Mouse (Mus musculus): ENCODE data around the gene Cda. TPM values are rescaled to one million over a fixed set of nuclear protein-coding genes. Genes with fewer than 3 reads are reported as not detected.

Cda gene
- polyA plus RNA-seq, 1 experiment from 2014 or later = 5.7 TPM

DNA sequence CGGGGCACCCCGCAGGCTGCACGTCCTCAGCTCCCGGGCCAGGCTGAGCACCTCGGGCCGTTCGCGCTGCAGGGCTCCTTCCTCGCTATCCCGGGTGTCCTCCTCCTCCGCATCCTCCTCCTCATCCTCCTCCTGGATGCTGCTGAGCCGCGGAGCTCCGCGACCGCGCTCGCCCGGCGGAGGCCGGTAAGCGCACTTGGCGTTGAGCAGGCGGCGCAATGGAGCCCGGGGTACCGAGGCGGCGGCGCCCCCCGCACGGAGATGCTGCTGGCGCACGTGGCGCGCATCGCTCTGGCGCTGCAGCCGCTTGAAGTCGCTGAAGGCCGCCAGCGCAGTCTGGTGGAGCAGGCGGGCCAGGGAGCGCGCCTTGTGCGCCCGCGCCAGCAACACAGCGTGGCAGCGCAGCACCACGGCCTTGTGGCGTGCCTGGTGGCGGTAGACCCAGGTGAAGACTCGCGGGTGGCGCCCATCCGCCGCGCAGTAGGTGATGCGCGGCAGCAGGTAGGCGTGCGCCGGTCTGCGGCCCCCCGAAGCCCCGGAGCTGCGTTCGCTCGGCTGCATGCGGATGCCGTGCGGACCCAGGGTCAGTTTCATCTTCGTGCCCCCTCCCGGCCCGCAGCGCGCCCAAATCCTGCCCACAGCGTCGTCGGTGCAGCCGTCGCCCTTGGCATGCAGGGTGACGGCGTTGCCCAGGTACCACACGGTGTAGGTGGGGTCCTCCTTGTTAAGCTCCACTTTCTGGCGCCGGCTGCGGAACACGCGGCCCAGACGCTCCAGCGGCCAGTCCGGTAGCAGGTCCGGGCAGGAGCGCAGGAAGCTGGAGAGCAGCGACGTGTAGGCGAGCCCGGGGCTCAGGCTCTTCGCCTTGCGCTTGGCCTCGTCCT lies 27.5 kb upstream of the Cda start:
- H3K27me3 ChIP-seq = peaks cover 78% of the 10 kb centered on the region
- no peaks in the 10 kb centered on the region for H3K9me3 ChIP-seq
- H3K4me3 ChIP-seq = peak overlapping the region; percentile 42
- no peaks in the 10 kb centered on the region for H3K36me3 ChIP-seq
- H3K4me1 ChIP-seq = peaks cover 20% of the 10 kb centered on the region
- peak overlapping the region; percentile 74 for H3K4me2 ChIP-seq (replicated peaks)
- WGBS = under 1% methylated on average over 97 of the region's 103 CpGs
- ATAC-seq (ENCODE audit: insufficient number of reproducible peaks, insufficient read depth, low FRiP score, low TSS enrichment) = no peak
- no peak overlapping the region for H3K27ac ChIP-seq
- peak overlapping the region; percentile 30; the same call in 1 of the 2 replicates for H3K9ac ChIP-seq

DNA sequence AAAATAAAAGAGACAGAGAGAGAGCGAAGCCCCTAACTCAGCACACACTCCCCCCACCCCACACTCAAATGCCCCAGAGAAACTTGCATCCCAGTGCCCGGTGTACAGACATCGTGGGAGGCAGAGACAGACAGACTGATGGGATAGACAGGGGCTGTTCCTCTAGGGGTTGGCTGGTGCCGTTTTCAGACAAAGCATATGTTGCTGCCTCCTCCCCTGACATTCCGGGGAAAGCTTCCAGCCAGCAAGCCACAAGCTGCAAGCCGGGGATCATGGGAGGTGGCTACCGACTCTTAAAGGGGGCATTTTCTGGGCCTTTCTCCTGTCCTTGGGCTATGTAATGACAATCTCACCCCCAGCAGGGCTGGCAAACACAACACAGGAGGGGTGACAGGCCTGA lies 25.9 kb upstream of the Cda start:
- H3K4me1 ChIP-seq = peaks cover 20% of the 10 kb centered on the region
- WGBS = 54% methylated on average over 7 of the region's 7 CpGs
- H3K9ac ChIP-seq = no peak overlapping the region
- no peaks in the 10 kb centered on the region for H3K36me3 ChIP-seq
- H3K4me2 ChIP-seq (replicated peaks) = no peak overlapping the region
- no peak for ATAC-seq (ENCODE audit: insufficient number of reproducible peaks, insufficient read depth, low FRiP score, low TSS enrichment)
- no peaks in the 10 kb centered on the region for H3K9me3 ChIP-seq
- H3K4me3 ChIP-seq = no peak overlapping the region
- H3K27ac ChIP-seq = no peak overlapping the region
- peaks cover 74% of the 10 kb centered on the region for H3K27me3 ChIP-seq

DNA sequence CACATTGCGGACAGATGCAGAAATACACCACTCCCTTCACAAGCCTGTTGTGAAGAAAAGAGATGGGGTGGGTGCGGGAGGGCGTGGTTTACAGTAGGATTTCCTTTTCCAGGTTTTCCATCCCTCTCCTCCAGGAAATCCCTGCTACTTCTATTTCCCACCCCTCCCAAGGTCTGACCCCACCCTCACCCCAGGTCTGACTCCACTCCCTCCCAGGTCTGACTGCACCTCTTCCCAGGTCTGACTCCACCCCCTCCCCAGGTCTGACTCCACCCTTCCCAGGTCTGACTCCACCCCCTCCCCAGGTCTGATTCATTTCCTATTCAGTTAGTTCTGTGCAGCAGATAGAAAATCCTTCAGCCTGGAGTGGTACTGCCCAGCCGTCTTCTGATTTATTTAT lies 16.0 kb upstream of the Cda start:
- Histone ChIP-seq H3K36me3 (no peaks in the 10 kb centered on the region), H3K4me2 (replicated peaks) (no peak overlapping the region), H3K4me1 (no peaks in the 10 kb centered on the region), H3K27me3 (no peaks in the 10 kb centered on the region), H3K27ac (no peak overlapping the region), H3K9me3 (no peaks in the 10 kb centered on the region), H3K4me3 (no peak overlapping the region), H3K9ac (no peak overlapping the region)
- ATAC-seq (ENCODE audit: insufficient number of reproducible peaks, insufficient read depth, low FRiP score, low TSS enrichment) = no peak
- 48% methylated on average over 4 of the region's 4 CpGs for WGBS

DNA sequence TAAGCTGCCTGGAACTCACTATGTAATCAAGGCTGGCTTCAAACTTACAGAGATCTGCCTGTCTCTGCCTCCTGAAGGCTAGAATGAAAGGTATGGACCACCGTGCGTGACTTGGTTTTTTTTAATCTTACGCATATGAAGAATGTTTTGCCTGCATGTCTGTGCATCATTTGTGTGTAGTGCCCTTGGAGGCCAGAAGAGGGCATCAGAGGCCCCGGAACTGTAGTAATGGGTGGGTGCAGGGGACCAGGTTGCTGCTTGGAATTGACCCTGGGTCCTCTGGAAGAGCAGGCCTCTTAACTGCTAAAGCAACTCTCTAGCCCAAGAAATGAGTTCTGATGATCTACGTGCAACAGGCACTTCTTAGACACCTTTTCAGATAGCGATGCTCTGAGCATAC lies 14.7 kb upstream of the Cda start:
- Histone ChIP-seq H3K4me1 (no peaks in the 10 kb centered on the region), H3K27ac (no peak overlapping the region), H3K4me3 (no peak overlapping the region), H3K36me3 (no peaks in the 10 kb centered on the region), H3K9me3 (no peaks in the 10 kb centered on the region), H3K27me3 (no peaks in the 10 kb centered on the region), H3K9ac (no peak overlapping the region), H3K4me2 (replicated peaks) (no peak overlapping the region)
- 77% methylated on average over 6 of the region's 6 CpGs for WGBS
- no peak for ATAC-seq (ENCODE audit: insufficient number of reproducible peaks, insufficient read depth, low FRiP score, low TSS enrichment)

DNA sequence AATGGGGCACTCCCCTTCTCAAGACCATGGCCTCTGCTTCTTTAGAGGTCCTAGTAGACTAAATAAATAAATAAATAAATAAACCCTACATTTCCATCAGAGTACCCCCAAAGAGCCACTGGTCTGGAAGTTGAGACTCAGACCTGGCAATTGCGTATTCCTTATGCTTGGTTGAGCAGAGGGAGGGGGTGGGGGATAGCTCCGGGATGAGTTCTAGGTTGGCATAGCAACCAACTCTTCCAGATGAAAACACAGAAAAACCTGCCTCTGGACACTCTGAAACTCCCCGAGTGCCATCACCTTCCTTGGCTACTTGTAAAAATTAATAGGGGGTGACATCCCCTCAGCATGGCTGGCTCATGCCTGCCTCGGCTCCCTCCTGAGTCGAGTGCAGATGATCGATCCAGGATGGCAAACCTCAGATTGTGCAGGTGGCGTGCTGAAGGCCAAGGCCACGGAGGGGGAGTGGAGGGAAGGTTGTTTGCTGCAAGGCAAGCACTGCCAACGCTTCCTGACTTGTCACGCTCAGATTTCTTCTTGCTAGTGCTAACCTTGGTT lies 12.4 kb upstream of the Cda start:
- ATAC-seq (ENCODE audit: insufficient number of reproducible peaks, insufficient read depth, low FRiP score, low TSS enrichment) = no peak
- Histone ChIP-seq H3K9ac (no peak overlapping the region), H3K4me1 (no peaks in the 10 kb centered on the region), H3K27me3 (no peaks in the 10 kb centered on the region), H3K27ac (no peak overlapping the region), H3K4me3 (no peak overlapping the region), H3K9me3 (no peaks in the 10 kb centered on the region), H3K4me2 (replicated peaks) (no peak overlapping the region), H3K36me3 (no peaks in the 10 kb centered on the region)
- 52% methylated on average over 10 of the region's 10 CpGs for WGBS

DNA sequence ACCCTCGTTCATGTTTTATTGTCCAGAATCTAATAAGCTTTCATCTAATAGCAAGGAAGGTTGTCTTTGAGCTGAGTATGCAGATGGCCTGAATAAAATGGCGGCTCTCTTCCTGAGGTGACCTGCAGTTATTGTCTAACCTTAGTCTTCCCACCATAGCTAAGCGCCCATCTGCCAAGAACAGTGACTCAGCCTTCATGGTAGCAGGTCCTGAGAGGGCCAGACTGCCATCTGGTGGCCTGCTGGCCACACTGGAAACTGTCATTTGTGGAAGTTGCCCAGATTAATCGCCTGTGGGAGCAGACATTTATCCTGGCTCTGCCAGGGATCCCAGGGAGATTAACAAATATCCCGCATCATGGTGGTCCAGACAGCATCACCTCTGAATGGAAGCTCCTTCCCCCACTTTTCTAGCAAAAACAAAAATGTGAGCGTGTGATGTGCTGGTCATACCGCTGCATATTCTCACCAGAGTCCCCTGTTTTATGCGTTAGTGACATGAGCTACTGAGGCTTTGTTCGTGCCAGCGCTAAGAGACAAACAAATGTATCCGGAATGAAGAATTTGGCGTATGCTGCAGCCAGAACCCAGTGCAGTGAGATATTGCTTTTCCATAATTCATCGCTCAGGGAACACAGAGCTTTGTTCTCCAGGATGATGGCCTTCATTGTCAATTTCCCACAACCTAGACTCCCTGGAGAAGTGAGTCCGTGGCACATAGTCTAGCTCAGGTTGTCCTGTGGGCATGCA lies 11.5 kb upstream of the Cda start:
- Histone ChIP-seq H3K27me3 (no peaks in the 10 kb centered on the region), H3K27ac (no peak overlapping the region)
- no peak for ATAC-seq (ENCODE audit: insufficient number of reproducible peaks, insufficient read depth, low FRiP score, low TSS enrichment)

DNA sequence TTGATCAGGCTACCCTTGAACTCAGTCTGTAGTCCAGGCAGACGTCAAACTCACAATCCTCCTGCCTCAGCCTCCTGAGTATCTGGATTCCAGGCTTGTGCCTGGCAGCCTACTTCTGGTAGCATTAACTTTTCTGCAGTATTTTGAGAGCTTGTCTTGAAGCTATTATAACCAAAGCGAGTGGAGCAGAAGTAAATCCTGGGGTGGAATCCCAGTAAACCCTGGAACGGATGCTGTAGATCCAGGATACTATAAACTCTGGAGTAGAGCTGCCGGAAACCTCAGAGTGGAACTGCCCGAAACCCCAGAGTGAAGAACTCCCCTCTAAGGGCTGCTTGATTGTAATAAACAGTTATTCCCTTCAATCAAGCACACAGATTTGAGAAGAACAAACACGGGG lies 9.7 kb upstream of the Cda start:
- Histone ChIP-seq H3K27ac (no peak overlapping the region), H3K9ac (no peak overlapping the region), H3K36me3 (no peaks in the 10 kb centered on the region), H3K27me3 (no peaks in the 10 kb centered on the region), H3K9me3 (no peaks in the 10 kb centered on the region), H3K4me2 (replicated peaks) (no peak overlapping the region), H3K4me3 (no peak overlapping the region), H3K4me1 (no peaks in the 10 kb centered on the region)
- no peak for ATAC-seq (ENCODE audit: insufficient number of reproducible peaks, insufficient read depth, low FRiP score, low TSS enrichment)
- WGBS = 48% methylated on average over 6 of the region's 6 CpGs

More for the DNA sequence above, 11.5 kb upstream of the Cda start:
- WGBS = 60% methylated on average over 14 of the region's 14 CpGs
- H3K4me3 ChIP-seq = no peak overlapping the region
- no peak overlapping the region for H3K9ac ChIP-seq
- H3K9me3 ChIP-seq = no peaks in the 10 kb centered on the region
- H3K4me1 ChIP-seq = no peaks in the 10 kb centered on the region
- H3K4me2 ChIP-seq (replicated peaks) = no peak overlapping the region
- no peaks in the 10 kb centered on the region for H3K36me3 ChIP-seq

DNA sequence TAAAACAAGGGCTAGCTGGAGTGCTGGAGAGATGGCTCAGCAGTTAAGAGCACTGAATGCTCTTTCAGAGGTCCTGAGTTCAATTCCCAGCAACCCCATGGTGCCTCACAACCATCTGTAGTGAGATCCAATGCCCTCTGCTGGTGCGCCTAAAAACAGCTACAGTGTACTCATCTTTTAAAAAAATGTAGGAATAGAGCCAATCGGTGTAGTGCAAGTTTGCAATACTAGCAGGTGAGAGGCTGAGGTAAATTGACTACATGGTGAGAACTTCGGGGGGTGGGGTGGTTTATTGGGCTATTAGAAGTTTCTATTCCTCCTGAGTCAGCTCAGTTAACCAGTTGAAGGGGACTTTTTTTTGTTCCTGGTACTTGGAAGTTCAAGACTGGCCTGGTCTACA lies 7.3 kb upstream of the Cda start:
- H3K27ac ChIP-seq = no peak overlapping the region
- H3K27me3 ChIP-seq = no peaks in the 10 kb centered on the region
- no peaks in the 10 kb centered on the region for H3K9me3 ChIP-seq
- no peak overlapping the region for H3K4me3 ChIP-seq
- ATAC-seq (ENCODE audit: insufficient number of reproducible peaks, insufficient read depth, low FRiP score, low TSS enrichment) = no peak
- WGBS = 84% methylated on average over 3 of the region's 3 CpGs
- no peaks in the 10 kb centered on the region for H3K4me1 ChIP-seq
- H3K36me3 ChIP-seq = no peaks in the 10 kb centered on the region
- no peak overlapping the region for H3K4me2 ChIP-seq (replicated peaks)
- no peak overlapping the region for H3K9ac ChIP-seq

DNA sequence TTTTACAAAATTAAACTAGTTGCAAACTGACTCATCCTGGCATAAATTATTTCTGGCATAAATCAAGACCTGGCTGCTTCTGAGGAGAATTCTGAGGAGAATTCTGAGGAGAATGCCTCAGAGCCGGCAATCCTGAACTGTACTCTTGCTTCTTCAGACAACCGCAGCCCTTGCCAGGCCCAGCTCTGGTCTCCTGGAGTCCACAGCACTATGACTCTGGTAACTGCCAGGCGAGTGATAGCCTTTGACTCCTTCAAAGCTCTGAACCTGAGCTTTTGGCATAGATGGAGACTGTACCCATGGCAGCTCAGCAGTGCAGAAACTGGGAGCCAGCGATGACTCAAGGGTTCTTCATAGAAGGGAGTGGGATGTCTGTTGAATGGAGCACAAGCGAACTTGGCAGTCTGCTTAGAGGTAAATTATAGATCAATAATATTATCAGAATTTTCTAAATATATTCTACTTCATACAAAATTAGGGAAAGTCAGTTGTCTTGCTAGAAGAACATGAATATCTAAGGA lies 3.3 kb upstream of the Cda start:
- whole genome bisulfite sequencing = 79% methylated on average over 5 of the region's 5 CpGs
- no peak overlapping the region for H3K4me3 ChIP-seq
- H3K27me3 ChIP-seq = peaks cover 29% of the 10 kb centered on the region
- H3K9me3 ChIP-seq = no peaks in the 10 kb centered on the region
- H3K36me3 ChIP-seq = no peaks in the 10 kb centered on the region
- ATAC-seq (ENCODE audit: insufficient number of reproducible peaks, insufficient read depth, low FRiP score, low TSS enrichment) = no peak
- no peak overlapping the region for H3K4me2 ChIP-seq (replicated peaks)
- peaks cover 12% of the 10 kb centered on the region; the same call in 1 of the 2 replicates for H3K4me1 ChIP-seq
- no peak overlapping the region for H3K27ac ChIP-seq
- no peak overlapping the region for H3K9ac ChIP-seq

DNA sequence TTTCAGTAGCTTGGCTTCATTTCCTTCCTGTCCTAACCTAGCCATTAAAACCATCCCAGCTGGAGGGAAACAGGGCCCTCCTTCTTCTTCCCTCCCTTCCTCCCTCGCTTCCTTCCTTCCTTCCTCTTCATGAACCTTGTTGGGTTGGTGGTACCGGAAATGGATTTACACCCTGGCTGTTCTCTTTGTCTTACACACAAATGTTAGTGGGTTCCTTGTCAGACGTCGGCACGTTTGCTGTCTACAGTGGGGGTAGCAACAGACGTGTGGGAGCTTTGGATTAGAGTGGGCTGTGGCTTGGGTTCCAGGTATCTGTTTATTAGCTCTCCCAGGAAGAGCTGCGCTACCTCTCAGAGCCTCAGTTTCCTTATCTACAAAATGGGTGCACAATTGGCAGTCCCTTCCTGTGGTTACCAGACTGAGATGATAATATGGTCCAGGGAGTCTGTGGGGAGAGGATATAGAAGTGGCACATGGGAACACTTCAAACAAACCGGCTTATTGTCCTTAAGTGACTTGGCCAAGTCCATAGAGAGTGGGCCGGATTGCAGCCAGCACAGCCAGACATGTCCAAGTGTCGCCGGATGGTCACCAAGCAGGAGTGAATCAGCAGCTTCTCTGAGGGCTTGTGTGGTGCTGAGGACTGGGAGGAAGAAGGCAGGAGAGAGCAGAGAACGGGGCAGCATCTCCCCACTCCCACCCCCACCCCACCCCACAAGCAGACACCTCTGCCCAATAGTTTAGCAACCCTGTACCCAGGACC lies 887 bp upstream of the Cda start:
- Histone ChIP-seq H3K4me2 (replicated peaks) (peak overlapping the region; percentile 55; the same call in 1 of the 2 replicates), H3K9ac (no peak overlapping the region), H3K9me3 (no peaks in the 10 kb centered on the region), H3K4me3 (no peak overlapping the region), H3K27me3 (peaks cover 35% of the 10 kb centered on the region), H3K4me1 (peaks cover 12% of the 10 kb centered on the region; the same call in 1 of the 2 replicates), H3K27ac (no peak overlapping the region), H3K36me3 (no peaks in the 10 kb centered on the region)
- no peak for ATAC-seq (ENCODE audit: insufficient number of reproducible peaks, insufficient read depth, low FRiP score, low TSS enrichment)
- WGBS = 82% methylated on average over 12 of the region's 12 CpGs

DNA sequence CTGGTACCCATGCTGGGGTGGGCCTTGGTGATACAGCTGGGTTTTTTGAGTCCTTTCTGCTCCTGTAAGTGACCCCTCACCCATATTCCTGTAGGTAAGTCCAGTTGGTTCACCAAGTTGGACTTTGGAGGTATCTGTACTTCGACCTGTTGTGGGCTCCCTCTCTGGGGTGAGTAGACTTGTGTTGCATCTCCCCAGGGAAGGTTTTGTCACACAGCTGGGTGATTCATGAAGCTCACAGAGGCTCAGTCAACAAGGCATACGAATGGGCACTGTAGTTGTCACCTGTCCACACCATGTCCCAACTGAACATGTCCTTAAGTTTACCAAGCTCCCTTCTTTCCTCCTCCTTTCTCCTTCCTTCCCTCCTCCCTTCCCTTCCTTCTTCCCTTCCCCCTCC lies 1.2 kb downstream of the Cda start:
- WGBS = 76% methylated on average over 2 of the region's 2 CpGs
- Histone ChIP-seq H3K4me3 (no peak overlapping the region), H3K4me1 (peaks cover 12% of the 10 kb centered on the region; the same call in 1 of the 2 replicates), H3K36me3 (no peaks in the 10 kb centered on the region), H3K9ac (no peak overlapping the region), H3K4me2 (replicated peaks) (no peak overlapping the region), H3K27ac (no peak overlapping the region), H3K27me3 (peaks cover 41% of the 10 kb centered on the region), H3K9me3 (no peaks in the 10 kb centered on the region)
- no peak for ATAC-seq (ENCODE audit: insufficient number of reproducible peaks, insufficient read depth, low FRiP score, low TSS enrichment)

Data from embryonic facial prominence, embryonic 12.5 days (tissue).